Mouse (Mus musculus) c-Kit-positive CD71-negative TER-119-negative erythroid progenitor cells, embryonic 14.5 days (primary cell): ENCODE measurements around the gene Zfp384.

Experiments
- DNase-seq: peaks from one replicate; pipeline ENCODE4 v3.0.0-alpha.2; 2013; ENCODE audit warnings: low read depth

Zfp384 gene

GRCm38 (mm10) chr6:125081797-125082560 is 73.0 kb downstream of the Zfp384 start:
- peak; percentile 64 for DNase-seq

- no peak for DNase-seq
Observed at GRCm38 (mm10) chr6:125082801-125083386, 73.9 kb downstream of the Zfp384 start.

GRCm38 (mm10) chr6:125084424-125084823 is 75.5 kb downstream of the Zfp384 start:
- DNase-seq: no peak
